Mouse (Mus musculus): ENCODE measurements at regions not wholly inside any gene's neighbourhood (a gene's known extent, or its start where the extent isn't known, plus 50 kb on each side); places are given as distances from the start of the nearest gene placed in this dataset.

DNA sequence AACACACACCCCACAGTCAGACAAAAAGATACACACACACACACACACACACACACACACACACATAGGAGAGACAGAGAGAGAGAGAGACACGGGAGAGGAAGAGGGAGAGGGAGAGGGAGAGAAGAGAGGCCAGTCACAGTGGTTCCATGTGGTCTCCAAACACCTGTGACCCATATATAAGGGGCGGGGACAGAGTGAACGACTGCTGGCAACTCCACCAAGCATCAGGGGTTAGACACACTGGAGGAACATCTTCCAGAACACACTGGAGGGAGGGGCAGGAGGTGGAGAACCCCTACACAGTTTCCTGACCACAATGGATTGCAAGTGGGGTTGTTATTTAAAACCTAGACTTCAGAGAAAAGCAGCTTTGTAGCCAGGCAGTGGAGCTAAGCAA lies 321.4 kb downstream of the Hlx start:
- DNase-seq (ENCODE audit: low read depth in 3 of 3, low spot score in 3 of 3) (no peak), ATAC-seq (ENCODE audit: insufficient read depth) (no peak)
- TF ChIP-seq EP300 (IDR thresholded peaks at IDR 0.05; ENCODE audit: low read depth): no peak
- TF ChIP-seq CTCF (IDR thresholded peaks at IDR 0.05; ENCODE audit: low read depth): no peak
- WGBS (ENCODE audit: insufficient replicate concordance): 36% methylated on average over 3 of the region's 3 CpGs
- H3K27ac ChIP-seq: no peak overlapping the region
- H3K9me3 ChIP-seq (ENCODE audit: control insufficient read depth, low read length): no peaks in the 10 kb centered on the region
- H3K4me1 ChIP-seq (replicated peaks; ENCODE audit: control insufficient read depth in 2 of 2, insufficient read depth in 2 of 2, low read length in 1 of 2): no peaks in the 10 kb centered on the region
- no peaks in the 10 kb centered on the region for H3K27me3 ChIP-seq (ENCODE audit: control insufficient read depth, insufficient read depth, low read length)
- no peak overlapping the region for H3K4me3 ChIP-seq (ENCODE audit: insufficient read depth in 1 of 2, low read depth in 2 of 2, low read length in 2 of 2)
- H3K9ac ChIP-seq (replicated peaks): no peak overlapping the region
- H3K36me3 ChIP-seq (replicated peaks; ENCODE audit: control insufficient read depth, insufficient read depth, low read depth): no peaks in the 10 kb centered on the region
- no peak overlapping the region for H3K4me2 ChIP-seq (ENCODE audit: low read depth)

GRCm38 (mm10) chr1:184409986-184410385 lies 322.4 kb downstream of the Hlx start:
- no peak overlapping the region for H3K4me3 ChIP-seq (ENCODE audit: insufficient read depth in 1 of 2, low read depth in 2 of 2, low read length in 2 of 2)
- H3K4me1 ChIP-seq (replicated peaks; ENCODE audit: control insufficient read depth in 2 of 2, insufficient read depth in 2 of 2, low read length in 1 of 2): no peaks in the 10 kb centered on the region
- H3K36me3 ChIP-seq (replicated peaks; ENCODE audit: control insufficient read depth, insufficient read depth, low read depth): no peaks in the 10 kb centered on the region
- TF ChIP-seq EP300 (IDR thresholded peaks at IDR 0.05; ENCODE audit: low read depth) (no peak), CTCF (IDR thresholded peaks at IDR 0.05; ENCODE audit: low read depth) (no peak)
- no peak overlapping the region for H3K9ac ChIP-seq (replicated peaks)
- ATAC-seq (ENCODE audit: insufficient read depth) (no peak), DNase-seq (ENCODE audit: low read depth in 3 of 3, low spot score in 3 of 3) (no peak)
- no peak overlapping the region for H3K27ac ChIP-seq
- WGBS (ENCODE audit: insufficient replicate concordance): 65% methylated on average over 7 of the region's 7 CpGs
- no peak overlapping the region for H3K4me2 ChIP-seq (ENCODE audit: low read depth)
- no peaks in the 10 kb centered on the region for H3K9me3 ChIP-seq (ENCODE audit: control insufficient read depth, low read length)
- no peaks in the 10 kb centered on the region for H3K27me3 ChIP-seq (ENCODE audit: control insufficient read depth, insufficient read depth, low read length)

DNA sequence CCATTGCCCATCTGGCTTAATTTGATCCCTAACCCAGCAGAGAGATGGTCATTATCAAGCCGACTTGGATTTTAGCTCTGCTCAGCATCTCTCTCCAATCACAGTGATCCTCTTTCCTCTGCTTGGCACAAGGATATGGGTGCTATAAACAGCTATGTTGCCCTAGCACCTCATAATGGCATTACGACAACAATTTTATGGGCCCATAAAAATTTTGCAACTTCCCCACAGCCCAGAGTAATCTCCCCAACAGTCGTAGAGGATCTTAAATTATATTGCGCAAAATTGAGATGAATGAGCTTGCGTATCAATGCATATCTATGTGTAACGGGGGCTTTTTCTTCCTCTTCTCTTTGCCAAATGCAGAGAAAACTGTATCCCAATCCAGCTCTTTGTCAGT lies 329.4 kb downstream of the Hlx start:
- Histone ChIP-seq H3K36me3 (replicated peaks; ENCODE audit: control insufficient read depth, insufficient read depth, low read depth) (no peaks in the 10 kb centered on the region), H3K4me3 (ENCODE audit: insufficient read depth in 1 of 2, low read depth in 2 of 2, low read length in 2 of 2) (no peak overlapping the region), H3K4me1 (replicated peaks; ENCODE audit: control insufficient read depth in 2 of 2, insufficient read depth in 2 of 2, low read length in 1 of 2) (no peaks in the 10 kb centered on the region), H3K27ac (no peak overlapping the region), H3K9ac (replicated peaks) (no peak overlapping the region), H3K9me3 (ENCODE audit: control insufficient read depth, low read length) (no peaks in the 10 kb centered on the region), H3K4me2 (ENCODE audit: low read depth) (no peak overlapping the region), H3K27me3 (ENCODE audit: control insufficient read depth, insufficient read depth, low read length) (no peaks in the 10 kb centered on the region)
- ATAC-seq (ENCODE audit: insufficient read depth) (no peak), DNase-seq (ENCODE audit: low read depth in 3 of 3, low spot score in 3 of 3) (no peak)
- no peak for TF ChIP-seq CTCF (IDR thresholded peaks at IDR 0.05; ENCODE audit: low read depth)
- TF ChIP-seq EP300 (IDR thresholded peaks at IDR 0.05; ENCODE audit: low read depth): no peak
- 67% methylated on average over 6 of the region's 6 CpGs for whole genome bisulfite sequencing (ENCODE audit: insufficient replicate concordance)

- ATAC-seq (ENCODE audit: insufficient read depth) (no peak), DNase-seq (ENCODE audit: low read depth in 3 of 3, low spot score in 3 of 3) (peak in 2 of 3 experiments; percentile 7 to 10)
- Histone ChIP-seq H3K4me3 (ENCODE audit: insufficient read depth in 1 of 2, low read depth in 2 of 2, low read length in 2 of 2) (no peak overlapping the region), H3K9ac (replicated peaks) (no peak overlapping the region), H3K27me3 (ENCODE audit: control insufficient read depth, insufficient read depth, low read length) (no peaks in the 10 kb centered on the region), H3K9me3 (ENCODE audit: control insufficient read depth, low read length) (no peaks in the 10 kb centered on the region), H3K4me2 (ENCODE audit: low read depth) (no peak overlapping the region), H3K36me3 (replicated peaks; ENCODE audit: control insufficient read depth, insufficient read depth, low read depth) (no peaks in the 10 kb centered on the region), H3K27ac (no peak overlapping the region), H3K4me1 (replicated peaks; ENCODE audit: control insufficient read depth in 2 of 2, insufficient read depth in 2 of 2, low read length in 1 of 2) (no peaks in the 10 kb centered on the region)
- WGBS (ENCODE audit: insufficient replicate concordance): 37% methylated on average over 15 of the region's 15 CpGs
- TF ChIP-seq EP300 (IDR thresholded peaks at IDR 0.05; ENCODE audit: low read depth): no peak
- TF ChIP-seq CTCF (IDR thresholded peaks at IDR 0.05; ENCODE audit: low read depth): peak; percentile 83
Observed at GRCm38 (mm10) chr1:184395215-184395614, 337.2 kb downstream of the Hlx start.

- Histone ChIP-seq H3K4me3 (ENCODE audit: insufficient read depth in 1 of 2, low read depth in 2 of 2, low read length in 2 of 2) (no peak overlapping the region), H3K27ac (no peak overlapping the region), H3K4me2 (ENCODE audit: low read depth) (no peak overlapping the region), H3K36me3 (replicated peaks; ENCODE audit: control insufficient read depth, insufficient read depth, low read depth) (no peaks in the 10 kb centered on the region), H3K27me3 (ENCODE audit: control insufficient read depth, insufficient read depth, low read length) (no peaks in the 10 kb centered on the region), H3K4me1 (replicated peaks; ENCODE audit: control insufficient read depth in 2 of 2, insufficient read depth in 2 of 2, low read length in 1 of 2) (no peaks in the 10 kb centered on the region), H3K9me3 (ENCODE audit: control insufficient read depth, low read length) (no peaks in the 10 kb centered on the region), H3K9ac (replicated peaks) (no peak overlapping the region)
- ATAC-seq (ENCODE audit: insufficient read depth) (no peak), DNase-seq (ENCODE audit: low read depth in 3 of 3, low spot score in 3 of 3) (no peak)
- WGBS (ENCODE audit: insufficient replicate concordance): 49% methylated on average over 12 of the region's 12 CpGs
- no peak for TF ChIP-seq EP300 (IDR thresholded peaks at IDR 0.05; ENCODE audit: low read depth)
- no peak for TF ChIP-seq CTCF (IDR thresholded peaks at IDR 0.05; ENCODE audit: low read depth)
Observed at GRCm38 (mm10) chr1:184394559-184395194, 337.7 kb downstream of the Hlx start.

All from liver, embryonic 14.5 days (tissue).